Mouse (Mus musculus) megakaryocyte, embryonic 14.5 days (primary cell): ENCODE results near the gene Colgalt1.

Source experiments
- FLI1 ChIP-seq: IDR thresholded peaks from 2 replicates; pipeline ENCODE4 v1.6.1; 2012; ENCODE audit warnings: low read length, inconsistent platforms, mixed read lengths
- GATA1 ChIP-seq: IDR thresholded peaks from 3 replicates; pipeline ENCODE4 v1.6.1; 2012; ENCODE audit warnings: mixed read lengths, low read length, inconsistent platforms, borderline replicate concordance

GRCm38 (mm10) chr8:71563992-71564391 lies 46.8 kb upstream of the Colgalt1 start:
- TF ChIP-seq GATA1 (no peak), FLI1 (no peak)
